Mouse (Mus musculus): ENCODE data around the gene Ache. TPM values are rescaled to one million over a fixed set of nuclear protein-coding genes. Genes with fewer than 3 reads are reported as not detected.

Gene Ache
- 2.4 TPM for polyA plus RNA-seq (2015; fragmentation: Illumina TruSeq; extraction: RNeasy Lipid Tissue Mini Kit (QIAGEN cat#74804); ENCODE audit: insufficient read depth, low replicate concordance)

GRCm38 (mm10) chr5:137287032-137287952, at the start of gene Ache:
TSS of gene Ache (plus strand) at chr5:137287519.

DNA sequence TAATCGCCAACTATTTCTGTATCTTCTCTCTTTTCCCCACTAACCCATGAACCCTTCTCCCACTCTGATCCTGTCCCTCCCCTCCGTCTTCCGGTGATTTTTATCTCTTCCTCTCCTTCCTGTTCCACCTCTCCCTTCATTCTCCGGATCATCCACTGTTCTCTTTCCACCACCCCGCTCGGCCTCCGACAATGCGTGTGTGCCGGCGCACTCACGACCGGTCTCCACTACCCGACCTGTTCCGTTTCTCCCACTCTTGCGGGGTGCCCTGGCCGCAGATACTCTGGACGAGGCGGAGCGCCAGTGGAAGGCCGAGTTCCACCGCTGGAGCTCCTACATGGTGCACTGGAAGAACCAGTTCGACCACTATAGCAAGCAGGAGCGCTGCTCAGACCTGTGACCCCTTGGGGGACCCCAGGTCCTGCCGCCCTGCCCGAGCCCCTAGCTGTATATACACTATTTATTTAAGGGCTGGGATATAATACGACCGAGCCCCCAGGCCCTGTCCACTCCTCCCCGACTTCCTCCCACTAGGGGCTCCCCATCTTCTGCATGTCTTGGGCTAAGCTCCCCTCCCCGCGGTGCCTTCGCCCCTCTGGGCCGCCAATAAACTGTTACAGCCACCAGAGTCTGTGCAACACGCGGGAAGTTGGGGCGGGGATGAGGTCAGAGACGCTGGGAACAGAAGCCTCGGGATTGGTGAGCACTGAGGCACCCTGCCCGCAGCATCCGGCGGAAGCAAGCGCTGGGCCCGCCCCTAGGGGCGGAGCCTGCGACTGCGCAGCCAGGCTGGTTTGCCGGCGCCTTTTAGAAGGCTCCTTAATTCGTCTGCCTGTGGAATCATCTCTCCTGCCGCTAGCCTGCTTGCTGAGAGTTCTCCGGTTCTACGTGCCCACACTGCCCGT, 6.8 kb downstream of the Ache start, which contains the start of gene Ufsp1:
Ufsp1 (plus strand) TSS at position 791 of the 905 bp plus-strand sequence.

DNA sequence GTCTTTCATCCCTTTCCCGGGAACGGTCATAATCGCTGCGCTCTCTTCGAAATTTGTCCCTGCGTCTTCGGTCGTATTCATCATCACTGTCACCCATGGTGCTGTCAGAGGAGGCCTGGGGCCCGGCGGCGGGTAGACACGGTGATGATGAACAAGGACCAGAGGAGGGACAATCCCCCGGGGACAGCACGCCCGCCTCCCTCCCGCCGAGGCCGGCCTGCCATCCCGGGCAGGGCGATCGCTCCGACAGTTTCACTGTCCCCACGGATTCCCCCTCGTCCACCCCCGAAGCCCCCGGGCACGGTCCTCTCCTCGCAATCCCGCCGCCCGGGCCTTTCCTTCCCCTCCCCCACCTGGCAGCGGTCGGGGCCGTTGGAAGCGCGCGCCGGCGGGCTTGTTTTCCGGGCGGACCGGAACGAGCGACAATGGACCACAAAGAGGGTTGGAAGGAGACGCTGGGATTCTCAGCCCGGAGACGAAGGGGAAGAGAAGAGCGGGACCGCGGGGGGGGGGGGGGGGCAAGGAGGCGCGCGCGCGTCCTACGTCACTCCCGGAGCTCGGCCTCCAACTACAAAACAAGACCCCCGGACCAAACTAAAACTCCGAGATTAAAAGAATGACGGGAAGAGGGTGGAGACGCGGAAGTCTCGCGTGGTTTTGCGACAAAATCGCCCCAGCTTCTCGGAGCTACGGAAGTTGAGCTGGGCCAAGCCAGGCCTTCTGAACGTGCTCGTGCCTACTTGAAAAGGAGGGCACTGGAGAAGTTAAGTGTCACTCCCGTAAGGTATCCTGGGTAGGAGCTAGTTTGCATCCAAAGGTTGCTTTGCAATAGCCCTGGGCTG, 20.0 kb downstream of the Ache start, which contains the start of gene Srrt:
Srrt (minus strand) TSS at position 604 of the 842 bp plus-strand sequence.

DNA sequence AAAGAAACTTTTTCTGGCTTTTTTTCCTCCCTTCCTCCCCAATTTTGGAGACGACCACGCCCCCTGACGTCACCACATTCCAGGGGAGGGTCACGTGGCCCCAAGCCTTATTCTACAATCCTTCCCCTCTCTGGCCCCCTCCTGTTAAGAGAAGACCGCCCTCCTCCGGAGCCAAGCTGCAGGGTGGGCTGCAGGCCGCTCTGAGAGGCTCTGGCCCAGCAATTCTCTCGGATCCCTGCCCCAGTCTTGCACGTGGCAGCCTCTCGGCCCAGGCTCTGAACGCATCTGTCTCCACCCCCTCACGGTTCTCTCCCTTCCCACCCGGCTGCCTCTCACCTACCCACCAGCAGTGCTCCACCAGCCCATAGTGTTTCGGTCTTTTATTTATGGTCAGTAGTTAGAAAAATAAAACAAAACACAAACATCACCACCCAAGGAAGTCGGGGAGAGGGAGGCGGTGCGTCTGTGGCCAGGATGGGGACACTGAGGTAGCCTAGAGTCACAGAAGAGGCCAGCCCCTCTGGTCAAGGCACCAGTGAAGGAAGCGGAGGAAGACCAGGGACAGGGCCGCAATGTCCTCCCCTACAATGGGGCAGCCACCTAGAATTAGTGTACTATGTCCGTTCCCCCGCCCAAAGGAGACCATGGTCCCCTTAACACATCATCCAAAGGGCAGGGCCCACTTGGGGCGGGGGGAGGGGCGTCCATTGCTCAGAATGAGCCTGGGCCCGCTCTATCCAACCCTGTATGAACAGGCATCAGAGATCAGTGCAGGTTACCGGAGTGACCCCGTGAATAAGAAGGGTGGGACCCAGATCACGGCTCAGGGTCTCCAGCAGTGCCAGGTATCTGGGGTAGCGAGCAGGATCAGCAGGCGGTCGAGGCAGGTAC, 27.1 kb downstream of the Ache start, which contains the start of gene Trip6:
Trip6 (minus strand) TSS at position 212 of the 891 bp plus-strand sequence.

DNA sequence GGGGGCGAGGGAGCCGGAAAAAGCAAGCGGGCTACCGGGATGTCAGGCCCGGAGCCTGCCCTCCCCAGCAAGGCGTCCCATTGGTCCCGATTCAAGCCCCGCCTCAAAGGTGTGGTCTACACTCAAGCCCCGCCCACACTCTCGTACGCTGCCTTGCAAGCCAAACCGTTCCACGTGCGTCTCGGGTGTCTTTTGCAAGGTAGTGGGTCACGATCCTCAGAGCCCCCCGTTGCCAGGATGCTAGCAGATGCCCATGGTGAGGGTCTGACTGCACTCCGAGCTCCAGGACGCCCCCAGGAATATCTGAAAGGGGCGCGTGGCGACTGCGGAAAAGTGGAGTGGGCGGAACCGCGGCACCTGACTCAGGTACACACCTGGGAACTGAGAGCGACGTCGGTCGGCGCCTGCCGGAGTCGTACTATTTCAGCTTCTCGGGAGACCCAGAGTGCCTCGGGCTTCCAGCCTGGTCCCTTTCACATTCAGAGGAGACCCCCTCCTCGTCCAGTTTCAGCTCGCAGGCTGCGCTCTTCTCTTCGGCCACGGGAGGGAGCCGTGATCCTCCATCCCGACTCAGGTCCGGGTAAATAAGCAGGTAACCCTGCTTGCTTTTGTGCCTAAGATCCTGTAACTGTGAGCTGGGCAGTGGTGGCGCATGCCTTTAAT, 46.3 kb downstream of the Ache start, which contains the start of gene Slc12a9:
Slc12a9 (minus strand) TSS at position 86 of the 663 bp plus-strand sequence.

Other genes starting within 250 kb of the Ache start
- 54.2 TPM for gene Ap1s1, start 241.4 kb upstream of the Ache start, polyA plus RNA-seq (2015; fragmentation: Illumina TruSeq; extraction: RNeasy Lipid Tissue Mini Kit (QIAGEN cat#74804); ENCODE audit: insufficient read depth, low replicate concordance)
- gene Serpine1, start 215.3 kb upstream of the Ache start, polyA plus RNA-seq (2015; fragmentation: Illumina TruSeq; extraction: RNeasy Lipid Tissue Mini Kit (QIAGEN cat#74804); ENCODE audit: insufficient read depth, low replicate concordance), result 1.8 TPM
- 57.0 TPM for gene Trim56, start 171.3 kb upstream of the Ache start, polyA plus RNA-seq (2015; fragmentation: Illumina TruSeq; extraction: RNeasy Lipid Tissue Mini Kit (QIAGEN cat#74804); ENCODE audit: insufficient read depth, low replicate concordance)
- gene Muc3, start 138.2 kb upstream of the Ache start, polyA plus RNA-seq (2015; fragmentation: Illumina TruSeq; extraction: RNeasy Lipid Tissue Mini Kit (QIAGEN cat#74804); ENCODE audit: insufficient read depth, low replicate concordance), result not detected
- gene Muc3a, start 75.1 kb upstream of the Ache start, polyA plus RNA-seq (2015; fragmentation: Illumina TruSeq; extraction: RNeasy Lipid Tissue Mini Kit (QIAGEN cat#74804); ENCODE audit: insufficient read depth, low replicate concordance), result 4.1 TPM
- 3.4 TPM for gene Ufsp1, start 7.1 kb downstream of the Ache start, polyA plus RNA-seq (2015; fragmentation: Illumina TruSeq; extraction: RNeasy Lipid Tissue Mini Kit (QIAGEN cat#74804); ENCODE audit: insufficient read depth, low replicate concordance)
- 287 TPM for gene Srrt, start 20.2 kb downstream of the Ache start, polyA plus RNA-seq (2015; fragmentation: Illumina TruSeq; extraction: RNeasy Lipid Tissue Mini Kit (QIAGEN cat#74804); ENCODE audit: insufficient read depth, low replicate concordance)
- gene Trip6, start 26.9 kb downstream of the Ache start, polyA plus RNA-seq (2015; fragmentation: Illumina TruSeq; extraction: RNeasy Lipid Tissue Mini Kit (QIAGEN cat#74804); ENCODE audit: insufficient read depth, low replicate concordance), result 3.0 TPM
- gene Slc12a9, start 46.1 kb downstream of the Ache start, polyA plus RNA-seq (2015; fragmentation: Illumina TruSeq; extraction: RNeasy Lipid Tissue Mini Kit (QIAGEN cat#74804); ENCODE audit: insufficient read depth, low replicate concordance), result 9.0 TPM
- gene Ephb4, start 62.6 kb downstream of the Ache start, polyA plus RNA-seq (2015; fragmentation: Illumina TruSeq; extraction: RNeasy Lipid Tissue Mini Kit (QIAGEN cat#74804); ENCODE audit: insufficient read depth, low replicate concordance), result 6.1 TPM
- gene Zan, start 189.5 kb downstream of the Ache start, polyA plus RNA-seq (2015; fragmentation: Illumina TruSeq; extraction: RNeasy Lipid Tissue Mini Kit (QIAGEN cat#74804); ENCODE audit: insufficient read depth, low replicate concordance), result not detected
- gene Pop7, start 215.0 kb downstream of the Ache start, polyA plus RNA-seq (2015; fragmentation: Illumina TruSeq; extraction: RNeasy Lipid Tissue Mini Kit (QIAGEN cat#74804); ENCODE audit: insufficient read depth, low replicate concordance), result 5.8 TPM
- gene Gigyf1, start 231.0 kb downstream of the Ache start, polyA plus RNA-seq (2015; fragmentation: Illumina TruSeq; extraction: RNeasy Lipid Tissue Mini Kit (QIAGEN cat#74804); ENCODE audit: insufficient read depth, low replicate concordance), result 17.4 TPM
- gene Epo, start 245.7 kb downstream of the Ache start, polyA plus RNA-seq (2015; fragmentation: Illumina TruSeq; extraction: RNeasy Lipid Tissue Mini Kit (QIAGEN cat#74804); ENCODE audit: insufficient read depth, low replicate concordance), result not detected
- 75.7 TPM for gene Gnb2, start 246.0 kb downstream of the Ache start, polyA plus RNA-seq (2015; fragmentation: Illumina TruSeq; extraction: RNeasy Lipid Tissue Mini Kit (QIAGEN cat#74804); ENCODE audit: insufficient read depth, low replicate concordance)